In the genomic region with DNA sequence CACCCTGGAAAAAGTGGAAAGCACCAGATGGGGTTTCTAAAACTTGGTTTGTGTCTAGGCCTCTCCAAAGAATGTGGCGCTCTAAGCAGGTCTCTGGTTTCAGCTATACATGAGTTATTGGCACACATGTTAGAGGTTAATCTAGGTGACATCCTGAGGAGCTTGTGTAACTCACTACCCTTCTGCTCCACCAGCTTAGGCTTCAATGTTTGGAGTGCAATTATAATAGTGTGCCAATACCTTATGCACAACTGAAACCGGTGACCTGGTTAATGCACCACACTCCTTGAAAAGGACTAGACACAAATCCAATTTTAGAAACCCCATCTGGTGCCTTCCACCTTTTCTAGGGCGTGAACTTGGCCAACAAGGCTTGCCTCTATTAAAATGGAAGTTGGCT, we compare ENCODE assay signal across 18 mouse cellular contexts. TPM values are rescaled to one million over a fixed set of nuclear protein-coding genes. Genes with fewer than 3 reads are reported as not detected.
DNase-seq lines count a peak whose midpoint lies in the region.
"Had no signal": no experiment of that assay in that cellular context is flagged by ENCODE, and none has a peak within 500 bp of the region (broad histone marks: within the 10 kb centered on the region; RNA-seq: fewer than 3 reads in every experiment).

No protein-coding gene starts in this region.

- DNase-seq in gastrocnemius, adult 18-20 months (ENCODE audit: low spot score) = peak; percentile 13
- DNase-seq in gastrocnemius, postnatal 10 days = no peak
- DNase-seq in cerebellum, adult 11-12 months = peak; percentile 83
- peak; percentile 56 to 73 for DNase-seq in cerebellum, postnatal 14 days
- peak; percentile 23 for DNase-seq in mesoderm, embryonic 11.5 days (ENCODE audit: low read depth, low spot score)
- DNase-seq in T-cell, adult 2 months (ENCODE audit: low spot score) = no peak
- DNase-seq in ovary, adult 18-20 months (ENCODE audit: low spot score) = no peak
- DNase-seq: embryo, embryonic 11 days; gastrocnemius, postnatal 25 days; heart, postnatal 10 days; kidney, adult 8-10 months; kidney, postnatal 25 days; left cerebral cortex, postnatal 4 days; liver; thymus, postnatal 25 days had no signal

RNA-seq across cellular contexts. Expression of a gene that starts 1.7 kb away (rescaled TPM):
- total RNA-seq in gastrocnemius, adult 18-20 months (2021) = not detected
- not detected for total RNA-seq in gastrocnemius, postnatal 10 days (2021)
- total RNA-seq: adrenal gland, postnatal 4 days; ES-E14; gastrocnemius, postnatal 25 days; heart, postnatal 10 days; left cerebral cortex, adult 2 months; left cerebral cortex, postnatal 4 days had no signal

RNA-seq across cellular contexts. Expression of a gene that starts 59.5 kb away (rescaled TPM):
- under 1 TPM; 0.43 to 0.89 TPM for total RNA-seq in gastrocnemius, adult 18-20 months (2021)
- total RNA-seq in gastrocnemius, postnatal 10 days (2021) = under 1 TPM; 0.19 to 0.36 TPM

Comparison
In these comparisons a context has a peak if more than half of its experiments do, and no peak if none do; other contexts are left out.
1. DNase-seq: peak in gastrocnemius, adult 18-20 months (single experiment), cerebellum, adult 11-12 months (single experiment), cerebellum, postnatal 14 days (2 of 2) and mesoderm, embryonic 11.5 days (single experiment); none in gastrocnemius, postnatal 10 days (single experiment), T-cell, adult 2 months (single experiment) and ovary, adult 18-20 months (single experiment).